Mouse (Mus musculus) erythroid progenitor cell, adult 5-6 weeks (primary cell): ENCODE data around the gene Fzd4. TPM values are rescaled to one million over a fixed set of nuclear protein-coding genes. Genes with fewer than 3 reads are reported as not detected.

Experiments
- ATAC-seq: replicated peaks from 2 replicates; pipeline ENCODE4 v1.8.0; 2016; ENCODE audit warnings: moderate number of reproducible peaks, mild to moderate bottlenecking, moderate TSS enrichment, inconsistent platforms; ENCODE audit not compliant: poor library complexity, low FRiP score, severe bottlenecking
- total RNA-seq, 2 experiments: library from RNA; stranded (forward) in 1 of 2; stranded (reverse) in 1 of 2; fragments of 150-400 nt in 1 of 2; fragments of 186-747, 209-891 nt in 1 of 2; gene quantifications; 2 replicates each; pipeline versions ENCODE4 v1.2.3 to v1.2.4; 2015 to 2017; ENCODE audit warnings: low replicate concordance in 2 of 2

Gene Fzd4
- total RNA-seq, 2 experiments from 2014 or later = under 0.01 TPM; not detected in 1

GRCm38 (mm10) chr7:89397837-89398534, 6.2 kb upstream of the Fzd4 start:
- no peak for ATAC-seq

GRCm38 (mm10) chr7:89400721-89401120, 3.4 kb upstream of the Fzd4 start:
- no peak for ATAC-seq

- no peak for ATAC-seq
Measured at GRCm38 (mm10) chr7:89401136-89401858, 2.9 kb upstream of the Fzd4 start.

GRCm38 (mm10) chr7:89401936-89402335, 2.2 kb upstream of the Fzd4 start:
- ATAC-seq = no peak

GRCm38 (mm10) chr7:89403053-89403972, 842 bp upstream of the Fzd4 start:
- ATAC-seq = no peak

GRCm38 (mm10) chr7:89404734-89405440, 732 bp downstream of the Fzd4 start:
- ATAC-seq = no peak

- ATAC-seq = no peak
Measured at GRCm38 (mm10) chr7:89406011-89406410, 1.9 kb downstream of the Fzd4 start.

GRCm38 (mm10) chr7:89407006-89407940, 3.1 kb downstream of the Fzd4 start:
- no peak for ATAC-seq

- no peak for ATAC-seq
Measured at GRCm38 (mm10) chr7:89410294-89410693, 6.1 kb downstream of the Fzd4 start.

GRCm38 (mm10) chr7:89411346-89411745, 7.2 kb downstream of the Fzd4 start:
- 0 out of 2 replicates have a peak, but pooled peaks have one; percentile 30 for ATAC-seq

GRCm38 (mm10) chr7:89412094-89412493, 7.9 kb downstream of the Fzd4 start:
- ATAC-seq = no peak

- no peak for ATAC-seq
Measured at GRCm38 (mm10) chr7:89416027-89416426, 11.9 kb downstream of the Fzd4 start.

GRCm38 (mm10) chr7:89417707-89418106, 13.6 kb downstream of the Fzd4 start:
- no peak for ATAC-seq

- ATAC-seq = no peak
Measured at GRCm38 (mm10) chr7:89418127-89418653, 14.0 kb downstream of the Fzd4 start.

- no peak for ATAC-seq
Measured at GRCm38 (mm10) chr7:89418917-89419679, 14.9 kb downstream of the Fzd4 start.

- no peak for ATAC-seq
Measured at GRCm38 (mm10) chr7:89421294-89421693, 17.1 kb downstream of the Fzd4 start.

GRCm38 (mm10) chr7:89422650-89423049, 18.5 kb downstream of the Fzd4 start:
- no peak for ATAC-seq

GRCm38 (mm10) chr7:89423194-89423593, 19.0 kb downstream of the Fzd4 start:
- ATAC-seq = no peak
